Mouse (Mus musculus): ENCODE measurements around the gene Dpp8. TPM values are rescaled to one million over a fixed set of nuclear protein-coding genes. Genes with fewer than 3 reads are reported as not detected.
A peak's percentile ranks its signal among the peaks of the same experiment; 100 is the strongest.
"Not testable (repeated sequence)": the region's sequence is repeated elsewhere in the genome, so short reads cannot be mapped to it uniquely, and the experiment has no call there.

The Dpp8 gene
- polyA plus RNA-seq (2012; rRNA removed), result 44.8 and 55.8 TPM in 2 replicates

GRCm38 (mm10) chr9:65032269-65033108, at the start of gene Dpp8:
Gene Dpp8 (plus strand): TSS chr9:65032414.
- no peak for DNase-seq (ENCODE audit: low read depth)

DNA sequence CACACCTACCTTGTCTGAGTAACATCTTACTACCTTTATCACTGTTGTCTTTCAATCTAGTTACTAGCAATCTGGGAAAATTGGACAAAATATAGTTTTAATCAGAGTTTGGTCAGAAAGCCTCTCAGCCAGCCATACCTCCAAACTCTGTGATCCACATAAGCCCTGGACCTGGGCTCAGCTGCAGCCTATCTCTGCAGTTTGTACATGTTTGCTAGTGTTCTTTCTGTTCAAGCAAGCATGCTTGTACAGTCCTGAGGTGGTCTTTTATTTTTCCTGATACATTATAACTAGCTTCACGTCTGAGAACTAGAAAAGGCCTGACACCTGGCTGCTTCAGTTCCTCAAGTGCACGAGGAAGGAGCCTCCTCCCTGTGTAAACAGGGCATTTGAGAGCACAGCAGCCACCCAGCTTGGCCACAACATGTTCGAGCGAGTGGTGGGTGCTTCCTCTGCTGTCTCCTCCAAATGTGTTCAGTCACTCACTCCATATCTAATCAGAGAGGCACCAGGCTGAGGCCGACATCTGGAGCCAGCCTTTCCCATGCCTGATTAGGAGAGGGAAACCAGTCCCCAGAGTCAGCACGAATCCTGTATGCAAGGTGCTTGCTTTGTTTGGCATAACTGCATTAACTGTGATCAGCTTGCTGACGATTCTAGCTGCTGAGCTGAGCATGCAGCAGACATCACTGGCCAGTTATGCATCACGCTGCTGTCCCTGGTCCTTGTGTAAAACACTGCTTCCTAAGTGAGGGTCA, 47.0 kb upstream of the Dpp8 start:
- DNase-seq (ENCODE audit: low read depth), result no peak

DNA sequence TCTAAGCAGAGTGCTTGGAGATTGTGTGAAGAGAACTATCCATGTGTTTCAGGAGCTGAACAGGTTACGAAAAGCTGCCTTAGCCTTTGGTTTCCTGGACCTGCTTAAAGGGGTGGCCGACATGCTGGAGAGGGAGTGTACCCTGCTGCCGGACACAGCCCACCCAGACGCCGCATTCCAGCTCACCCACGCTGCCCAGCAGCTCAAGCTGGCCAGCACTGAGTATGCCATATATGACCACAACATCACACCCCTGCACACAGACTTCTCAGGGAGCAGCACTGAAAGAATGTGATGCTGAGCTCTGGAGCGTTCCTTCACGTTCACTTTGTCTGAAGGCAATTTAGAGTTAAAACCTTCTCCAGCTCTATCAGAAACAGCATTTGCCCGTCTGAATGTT, 46.4 kb upstream of the Dpp8 start:
- DNase-seq (ENCODE audit: low read depth), result no peak

- peak; percentile 8 for DNase-seq (ENCODE audit: low read depth)
These were observed 44.6 kb upstream of the Dpp8 start for GRCm38 (mm10) chr9:64987651-64988050.

- DNase-seq (ENCODE audit: low read depth), result no peak
These were observed 43.8 kb upstream of the Dpp8 start for GRCm38 (mm10) chr9:64988443-64988842.

DNA sequence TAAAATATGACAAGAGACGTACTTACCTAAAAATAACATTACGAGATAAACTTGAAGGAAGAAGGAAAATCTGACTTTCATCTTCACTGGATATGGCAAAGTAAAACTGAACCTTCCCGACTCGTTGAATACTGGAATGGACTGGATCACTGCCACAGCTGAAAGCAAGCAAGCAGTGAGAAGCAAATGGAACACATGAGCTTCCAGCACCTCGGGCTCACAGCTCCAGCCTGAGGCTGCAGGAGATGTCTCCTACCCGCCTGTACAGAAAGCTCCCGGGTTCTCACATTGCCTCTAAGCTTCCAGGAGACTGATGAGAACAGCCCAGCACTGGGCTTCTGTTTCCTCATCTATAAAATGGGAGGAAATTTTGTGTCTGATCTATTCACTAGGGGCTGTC, 41.9 kb upstream of the Dpp8 start:
- DNase-seq (ENCODE audit: low read depth), result no peak

DNA sequence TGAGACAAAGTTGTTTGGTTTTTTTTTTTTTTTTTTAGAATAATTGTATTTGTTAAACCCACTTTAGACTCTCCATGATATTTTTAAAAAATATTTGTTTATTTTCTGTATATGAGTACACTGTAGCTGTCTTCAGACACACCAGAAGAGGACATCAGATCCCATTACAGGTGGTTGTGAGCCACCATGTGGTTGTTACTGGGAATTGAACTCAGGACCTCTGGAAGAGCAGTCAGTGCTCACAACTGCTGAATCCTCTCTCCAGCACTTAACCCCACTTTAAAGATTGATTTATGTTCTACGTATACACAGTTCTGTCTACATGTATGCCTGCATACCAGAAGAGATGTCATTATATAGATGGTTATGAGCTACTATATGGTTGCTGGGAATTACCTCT, 36.8 kb upstream of the Dpp8 start:
- DNase-seq (ENCODE audit: low read depth), result not testable (repeated sequence)

DNA sequence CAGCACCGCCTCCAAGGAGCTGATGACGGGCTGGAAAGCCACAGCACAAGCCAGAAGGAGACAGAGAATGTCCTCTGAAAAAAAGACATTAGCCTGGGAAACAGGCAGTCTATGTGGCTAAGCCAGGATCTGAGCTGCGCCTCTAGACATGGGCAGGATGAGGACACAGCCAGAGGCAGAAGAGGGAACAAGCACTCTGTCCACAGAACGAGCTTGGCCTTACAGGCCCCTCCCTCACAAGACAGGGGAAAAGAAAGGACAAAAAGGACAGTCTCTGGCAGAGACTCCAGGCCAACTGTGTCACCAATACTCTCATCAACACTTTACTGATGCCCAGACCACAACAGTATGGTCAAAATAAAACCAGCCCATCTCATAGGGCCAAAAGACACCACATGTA, 30.7 kb upstream of the Dpp8 start:
- no peak for DNase-seq (ENCODE audit: low read depth)

- DNase-seq (ENCODE audit: low read depth), result no peak
These were observed 26.5 kb upstream of the Dpp8 start for GRCm38 (mm10) chr9:65005737-65006136.

GRCm38 (mm10) chr9:65010632-65011031, 21.6 kb upstream of the Dpp8 start:
- DNase-seq (ENCODE audit: low read depth), result no peak

DNA sequence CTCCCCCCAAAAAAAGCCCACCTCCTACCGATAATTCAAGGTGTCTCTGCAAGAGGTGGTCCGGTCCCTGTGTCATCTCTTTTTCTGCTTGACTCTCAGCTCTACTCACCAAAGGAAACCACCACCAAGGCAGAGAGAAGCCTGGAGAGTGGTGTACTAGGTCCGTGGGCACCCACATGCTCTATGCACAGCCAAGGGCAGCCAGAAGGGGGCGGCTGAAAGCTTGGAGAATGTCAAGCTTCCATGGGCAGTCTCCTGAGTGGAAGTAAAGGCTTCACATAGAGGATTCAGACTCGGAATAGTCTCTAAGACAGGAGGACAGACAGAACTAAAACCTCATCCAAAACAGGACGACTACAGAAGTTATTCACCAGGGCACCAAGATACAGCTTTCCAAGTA, 20.9 kb upstream of the Dpp8 start:
- no peak for DNase-seq (ENCODE audit: low read depth)

GRCm38 (mm10) chr9:65015461-65016222, 16.6 kb upstream of the Dpp8 start:
- DNase-seq (ENCODE audit: low read depth), result no peak

GRCm38 (mm10) chr9:65016241-65016977, 15.8 kb upstream of the Dpp8 start:
- DNase-seq (ENCODE audit: low read depth), result no peak

DNA sequence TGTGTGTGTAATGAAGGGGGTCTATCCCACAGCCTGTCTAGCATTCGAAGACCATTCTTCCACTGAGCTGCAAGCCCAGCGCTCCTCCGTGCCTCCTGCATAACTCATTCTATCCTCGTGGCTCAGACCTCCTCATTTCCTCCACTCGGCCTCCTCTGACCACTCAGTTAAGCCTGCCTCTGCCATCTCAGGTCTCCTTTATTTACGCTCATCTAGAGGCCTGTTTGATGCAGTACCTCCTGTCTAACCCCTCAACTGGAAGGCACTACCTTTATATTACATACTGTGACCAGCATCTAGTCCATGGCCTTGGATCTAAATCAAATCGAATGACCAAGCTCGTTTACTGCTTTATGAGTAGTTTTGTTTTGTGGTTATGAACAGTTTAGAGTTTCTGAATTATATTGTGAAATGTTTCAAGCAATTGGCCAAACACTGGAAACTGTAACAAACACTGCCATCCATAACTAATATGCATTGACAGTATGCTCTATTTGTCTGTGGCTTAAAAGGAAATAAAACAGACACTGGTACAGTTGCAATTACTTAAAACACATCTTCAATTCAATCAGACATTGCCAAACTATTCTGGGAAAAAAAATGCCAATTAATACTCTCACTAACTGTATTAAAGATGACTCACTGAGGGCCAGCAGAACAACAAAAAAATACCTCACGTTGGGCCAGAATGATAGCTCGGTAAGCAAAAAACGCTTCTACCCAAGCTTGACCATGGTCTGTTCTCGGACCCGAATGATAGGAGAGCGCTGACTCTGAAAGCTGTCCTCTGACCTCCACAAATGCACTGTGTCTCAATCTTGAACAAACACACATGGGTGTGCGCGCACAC, 15.0 kb upstream of the Dpp8 start:
- no peak for DNase-seq (ENCODE audit: low read depth)

- no peak for DNase-seq (ENCODE audit: low read depth)
These were observed 14.3 kb upstream of the Dpp8 start for GRCm38 (mm10) chr9:65017896-65018295.

- DNase-seq (ENCODE audit: low read depth), result no peak
These were observed 13.6 kb upstream of the Dpp8 start for GRCm38 (mm10) chr9:65018588-65019121.

GRCm38 (mm10) chr9:65019146-65019545, 13.1 kb upstream of the Dpp8 start:
- DNase-seq (ENCODE audit: low read depth), result no peak

- no peak for DNase-seq (ENCODE audit: low read depth)
These were observed 12.1 kb upstream of the Dpp8 start for GRCm38 (mm10) chr9:65020128-65020527.

DNA sequence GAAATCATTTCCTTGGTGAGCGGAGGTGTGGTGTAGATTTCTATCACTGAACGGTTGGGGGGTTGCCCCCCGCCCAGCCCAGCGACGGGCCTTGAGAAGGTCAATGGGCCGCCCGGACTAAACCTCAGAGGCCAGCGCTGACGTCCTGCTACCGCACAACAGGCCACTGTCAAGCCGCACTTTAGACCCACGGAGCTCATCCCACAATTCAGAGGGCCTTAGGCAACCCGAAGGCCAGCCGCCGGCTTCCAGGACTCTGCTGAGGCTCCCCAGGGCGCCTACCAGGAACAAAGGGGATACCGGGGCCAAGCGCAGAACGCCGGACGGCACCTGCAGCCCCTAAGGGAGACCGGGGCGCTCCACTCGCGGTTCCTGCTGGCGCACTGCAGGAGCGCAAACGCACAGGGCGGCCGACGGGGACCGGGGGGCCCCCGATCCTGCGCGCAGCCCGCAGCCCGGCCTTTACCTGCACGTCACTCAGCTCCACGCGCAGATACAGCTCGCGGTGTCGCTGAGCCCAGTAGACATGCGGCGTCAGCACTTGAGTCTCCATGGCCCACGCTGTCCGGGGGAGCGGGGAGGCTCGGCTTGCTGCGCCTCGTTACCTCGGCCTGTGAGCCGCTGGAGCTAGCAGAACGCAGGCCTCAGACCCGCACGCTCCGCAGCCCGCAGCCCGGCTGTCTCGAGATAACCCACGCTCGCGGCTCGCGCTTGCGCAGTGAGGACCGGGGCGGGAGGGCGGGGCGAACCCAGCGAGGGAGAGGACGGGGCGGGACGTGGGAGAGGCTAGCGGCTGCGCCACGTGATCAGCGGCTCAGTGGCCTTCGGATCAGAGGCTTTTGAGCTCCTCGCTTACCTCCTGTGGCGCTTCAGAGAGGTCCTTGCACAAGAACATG, 11.0 kb upstream of the Dpp8 start, which contains the start of gene Hacd3:
Hacd3 (minus strand) TSS at position 703 of the 896 bp plus-strand sequence.
- DNase-seq (ENCODE audit: low read depth), result no peak

Data from gonadal fat pad, adult 2 months (tissue).